Comparison of ENCODE assay signal across 7 mouse cellular contexts in the genomic region with DNA sequence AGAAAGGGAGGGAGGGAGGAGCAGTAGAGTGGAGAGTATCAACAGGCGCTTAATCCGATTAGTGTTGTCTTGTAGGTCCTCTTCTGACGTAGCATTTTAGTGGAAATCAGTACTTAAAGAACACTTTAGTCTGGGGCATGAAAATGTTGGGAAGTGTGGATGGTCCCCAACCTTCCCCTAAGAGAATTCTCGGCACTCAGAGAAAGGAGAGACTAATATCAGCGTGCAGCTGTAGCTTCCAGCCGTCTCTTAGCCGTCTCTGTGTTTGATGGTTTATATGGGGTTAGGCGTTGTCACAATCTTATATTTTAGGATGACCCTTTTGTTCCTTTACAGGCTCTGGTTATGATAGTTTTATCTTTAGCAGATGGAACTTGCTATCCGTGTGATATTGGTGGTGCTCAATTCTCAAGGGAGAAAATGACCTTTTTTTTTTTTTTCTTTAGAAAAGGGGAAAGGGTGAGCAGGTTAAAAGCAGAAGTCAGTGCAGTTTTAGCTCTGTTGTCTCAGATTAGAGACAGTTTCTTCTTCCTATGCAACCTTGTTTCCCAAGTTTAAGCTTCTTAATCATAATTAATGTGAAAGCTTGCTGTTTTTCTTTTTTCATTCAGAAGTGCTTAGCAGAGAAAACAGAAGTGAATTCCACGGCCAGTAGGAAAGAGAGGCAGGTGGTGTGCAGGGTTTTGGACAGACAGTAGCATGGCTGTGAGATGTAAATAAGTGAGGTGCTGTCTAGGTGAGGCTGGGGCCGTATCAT. TPM values are rescaled to one million over a fixed set of nuclear protein-coding genes. Genes with fewer than 3 reads are reported as not detected.
A peak's percentile ranks its signal among the peaks of the same experiment; 100 is the strongest.
DNase-seq lines count a peak whose midpoint lies in the region; ATAC-seq and TF ChIP-seq lines count a peak whose summit lies in the region.

No protein-coding gene starts in this region.

- H3K27ac ChIP-seq in lung, postnatal 0 days (ENCODE audit: low read length), result peak overlapping the region; percentile 82
- H3K27ac ChIP-seq in forebrain, embryonic 10.5 days, result peak overlapping the region; percentile 94
- peak overlapping the region; percentile 44 for H3K27ac ChIP-seq in liver, embryonic 11.5 days (ENCODE audit: low read depth, low read length)
- peak overlapping the region; percentile 55 for H3K27ac ChIP-seq in stomach, embryonic 16.5 days (ENCODE audit: low read length)

- no peaks in the 10 kb centered on the region for H3K9me3 ChIP-seq in lung, postnatal 0 days (ENCODE audit: low read length)
- H3K9me3 ChIP-seq in forebrain, embryonic 10.5 days, result no peaks in the 10 kb centered on the region
- H3K9me3 ChIP-seq in liver, embryonic 11.5 days (ENCODE audit: control insufficient read depth, low read length), result no peaks in the 10 kb centered on the region
- H3K9me3 ChIP-seq in stomach, embryonic 16.5 days (replicated peaks; ENCODE audit: control insufficient read depth, low read length), result no peaks in the 10 kb centered on the region

- peak overlapping the region; percentile 68 for H3K9ac ChIP-seq in lung, postnatal 0 days (replicated peaks; ENCODE audit: low read depth)
- H3K9ac ChIP-seq in liver, embryonic 11.5 days (ENCODE audit: low read depth, low read length), result peak overlapping the region; percentile 88
- H3K9ac ChIP-seq in stomach, embryonic 16.5 days (ENCODE audit: low read length), result peak overlapping the region; percentile 89

- no peaks in the 10 kb centered on the region for H3K27me3 ChIP-seq in lung, postnatal 0 days (replicated peaks; ENCODE audit: insufficient read depth, low read length)
- H3K27me3 ChIP-seq in forebrain, embryonic 10.5 days (ENCODE audit: poor library complexity, severe bottlenecking), result no peaks in the 10 kb centered on the region
- H3K27me3 ChIP-seq in liver, embryonic 11.5 days (replicated peaks; ENCODE audit: control insufficient read depth, insufficient read depth, low read length), result no peaks in the 10 kb centered on the region
- H3K27me3 ChIP-seq in stomach, embryonic 16.5 days (ENCODE audit: control insufficient read depth, insufficient read depth, low read length), result no peaks in the 10 kb centered on the region

- peaks cover 1% of the 10 kb centered on the region; the same call in 1 of the 2 replicates for H3K36me3 ChIP-seq in lung, postnatal 0 days (ENCODE audit: insufficient read depth, low read length)
- peaks cover 34% of the 10 kb centered on the region for H3K36me3 ChIP-seq in forebrain, embryonic 10.5 days (replicated peaks)
- H3K36me3 ChIP-seq in liver, embryonic 11.5 days (ENCODE audit: control insufficient read depth, insufficient read depth, low read length), result peaks cover 6% of the 10 kb centered on the region; the same call in 1 of the 2 replicates
- no peaks in the 10 kb centered on the region for H3K36me3 ChIP-seq in stomach, embryonic 16.5 days (ENCODE audit: control insufficient read depth, insufficient read depth, low read length)

- ATAC-seq in lung, postnatal 0 days, result no peak
- ATAC-seq in liver, embryonic 11.5 days (replicated peaks; ENCODE audit: low FRiP score), result no peak; the same call in 1 of the 2 replicates
- ATAC-seq in stomach, embryonic 16.5 days (ENCODE audit: insufficient read depth, low FRiP score), result no peak

- H3K4me1 ChIP-seq in lung, postnatal 0 days (ENCODE audit: insufficient read depth, low read depth, low read length), result no peaks in the 10 kb centered on the region; the same call in 1 of the 2 replicates
- H3K4me1 ChIP-seq in forebrain, embryonic 10.5 days, result peaks cover 19% of the 10 kb centered on the region
- peaks cover 12% of the 10 kb centered on the region for H3K4me1 ChIP-seq in liver, embryonic 11.5 days (replicated peaks; ENCODE audit: control insufficient read depth, insufficient read depth, low read length)
- H3K4me1 ChIP-seq in stomach, embryonic 16.5 days (ENCODE audit: control insufficient read depth, insufficient read depth, low read length), result peaks cover 10% of the 10 kb centered on the region

- H3K4me2 ChIP-seq in lung, postnatal 0 days (replicated peaks; ENCODE audit: low read depth, low read length), result peak overlapping the region; percentile 75
- H3K4me2 ChIP-seq in liver, embryonic 11.5 days, result peak overlapping the region; percentile 87
- peak overlapping the region; percentile 70 for H3K4me2 ChIP-seq in stomach, embryonic 16.5 days (ENCODE audit: low read depth, low read length)

- no peak for DNase-seq in lung, postnatal 0 days (ENCODE audit: low spot score)
- DNase-seq in lung, postnatal 25 days (ENCODE audit: low spot score), result no peak
- DNase-seq in forebrain, embryonic 10.5 days (ENCODE audit: extremely low spot score, low spot score), result no peak
- no peak for DNase-seq in liver, embryonic 11.5 days (ENCODE audit: low spot score)
- no peak for DNase-seq in ovary, postnatal 14 days (ENCODE audit: low spot score)
- no peak for DNase-seq in left cerebral cortex, adult 11 months (ENCODE audit: low spot score)

- peak overlapping the region; percentile 64 for H3K4me3 ChIP-seq in lung, postnatal 0 days (ENCODE audit: low read depth, low read length)
- H3K4me3 ChIP-seq in forebrain, embryonic 10.5 days, result peak overlapping the region; percentile 71
- H3K4me3 ChIP-seq in liver, embryonic 11.5 days (ENCODE audit: low read depth, low read length), result peak overlapping the region; percentile 81
- peak overlapping the region; percentile 85 for H3K4me3 ChIP-seq in stomach, embryonic 16.5 days (replicated peaks; ENCODE audit: low read length)

- no peak for TF ChIP-seq EP300 in lung, postnatal 0 days (IDR thresholded peaks at IDR 0.05)

- 11% methylated on average over 11 of the region's 11 CpGs for WGBS in lung, postnatal 0 days
- 17% methylated on average over 11 of the region's 11 CpGs for WGBS in forebrain, embryonic 10.5 days
- 11% methylated on average over 11 of the region's 11 CpGs for WGBS in liver, embryonic 11.5 days
- 12% methylated on average over 11 of the region's 11 CpGs for WGBS in stomach, embryonic 16.5 days

- no peak for TF ChIP-seq CTCF in lung, postnatal 0 days (IDR thresholded peaks at IDR 0.05)

RNA-seq across cellular contexts. Expression of a gene that starts 0.8 kb away (rescaled TPM):
- 34.2 and 38.3 TPM in 2 replicates for polyA plus RNA-seq in lung, postnatal 0 days (2015; fragmentation: Nextera tagmentation; extraction: Ambion mirVana)
- polyA plus RNA-seq in forebrain, embryonic 10.5 days (2016; fragmentation: Nextera tagmentation; extraction: Ambion mirVana), result 116 and 118 TPM in 2 replicates
- polyA plus RNA-seq in liver, embryonic 11.5 days (2014; fragmentation: Nextera tagmentation; extraction: Ambion mirVana), result 105 and 112 TPM in 2 replicates
- polyA plus RNA-seq in stomach, embryonic 16.5 days (2015; fragmentation: Nextera tagmentation; extraction: Ambion mirVana), result 73.8 and 79.0 TPM in 2 replicates

RNA-seq across cellular contexts. Expression of a gene that starts 12.0 kb away (rescaled TPM):
- not detected in 2 replicates for polyA plus RNA-seq in lung, postnatal 0 days (2015; fragmentation: Nextera tagmentation; extraction: Ambion mirVana)
- polyA plus RNA-seq in forebrain, embryonic 10.5 days (2016; fragmentation: Nextera tagmentation; extraction: Ambion mirVana), result 0.36 TPM in 2 replicates
- 0.16 and 0.29 TPM in 2 replicates for polyA plus RNA-seq in liver, embryonic 11.5 days (2014; fragmentation: Nextera tagmentation; extraction: Ambion mirVana)
- 0.12 and 0.20 TPM in 2 replicates for polyA plus RNA-seq in stomach, embryonic 16.5 days (2015; fragmentation: Nextera tagmentation; extraction: Ambion mirVana)

RNA-seq across cellular contexts. Expression of a gene that starts 18.8 kb away (rescaled TPM):
- 20.5 and 21.1 TPM in 2 replicates for polyA plus RNA-seq in lung, postnatal 0 days (2015; fragmentation: Nextera tagmentation; extraction: Ambion mirVana)
- polyA plus RNA-seq in forebrain, embryonic 10.5 days (2016; fragmentation: Nextera tagmentation; extraction: Ambion mirVana), result 0.16 and 0.17 TPM in 2 replicates
- 0.87 and 1.5 TPM in 2 replicates for polyA plus RNA-seq in liver, embryonic 11.5 days (2014; fragmentation: Nextera tagmentation; extraction: Ambion mirVana)
- 18.1 and 20.7 TPM in 2 replicates for polyA plus RNA-seq in stomach, embryonic 16.5 days (2015; fragmentation: Nextera tagmentation; extraction: Ambion mirVana)

RNA-seq across cellular contexts. Expression of a gene that starts 32.6 kb away (rescaled TPM):
- polyA plus RNA-seq in lung, postnatal 0 days (2015; fragmentation: Nextera tagmentation; extraction: Ambion mirVana), result 152 and 170 TPM in 2 replicates
- 19.4 and 21.1 TPM in 2 replicates for polyA plus RNA-seq in forebrain, embryonic 10.5 days (2016; fragmentation: Nextera tagmentation; extraction: Ambion mirVana)
- polyA plus RNA-seq in liver, embryonic 11.5 days (2014; fragmentation: Nextera tagmentation; extraction: Ambion mirVana), result 21.1 and 22.7 TPM in 2 replicates
- polyA plus RNA-seq in stomach, embryonic 16.5 days (2015; fragmentation: Nextera tagmentation; extraction: Ambion mirVana), result 49.9 and 52.4 TPM in 2 replicates

RNA-seq across cellular contexts. Expression of a gene that starts 50.1 kb away (rescaled TPM):
- 8.6 and 10.3 TPM in 2 replicates for polyA plus RNA-seq in lung, postnatal 0 days (2015; fragmentation: Nextera tagmentation; extraction: Ambion mirVana)
- polyA plus RNA-seq in forebrain, embryonic 10.5 days (2016; fragmentation: Nextera tagmentation; extraction: Ambion mirVana), result 4.8 and 5.1 TPM in 2 replicates
- polyA plus RNA-seq in liver, embryonic 11.5 days (2014; fragmentation: Nextera tagmentation; extraction: Ambion mirVana), result 0.97 and 1.4 TPM in 2 replicates
- 6.4 and 7.9 TPM in 2 replicates for polyA plus RNA-seq in stomach, embryonic 16.5 days (2015; fragmentation: Nextera tagmentation; extraction: Ambion mirVana)

Comparison
In these comparisons a context has a peak if more than half of its experiments do, and no peak if none do; other contexts are left out.
1. H3K27ac ChIP-seq: peak in every context shown above with its lines; median percentile 94 in forebrain, embryonic 10.5 days; 82 in lung, postnatal 0 days; 55 in stomach, embryonic 16.5 days; 44 in liver, embryonic 11.5 days.